9 mouse cellular contexts compared by ENCODE assay signal in genomic region chr13:113293707-113294432, GRCm38 (mm10). TPM values are rescaled to one million over a fixed set of nuclear protein-coding genes. Genes with fewer than 3 reads are reported as not detected.
DNase-seq lines count a peak whose midpoint lies in the region; ATAC-seq lines count a peak whose summit lies in the region.
"Had no signal": no experiment of that assay in that cellular context is flagged by ENCODE, and none has a peak within 500 bp of the region (broad histone marks: within the 10 kb centered on the region; RNA-seq: fewer than 3 reads in every experiment).

No protein-coding gene starts in this region.

- WGBS in heart, embryonic 11.5 days (ENCODE audit: insufficient replicate concordance): 58% methylated on average over 11 of the region's 11 CpGs
- 65% methylated on average over 11 of the region's 11 CpGs for WGBS in hindbrain, embryonic 15.5 days
- WGBS in midbrain, embryonic 12.5 days: 62% methylated on average over 11 of the region's 11 CpGs

- peak overlapping the region; percentile 72 for H3K4me3 ChIP-seq in heart, embryonic 11.5 days (ENCODE audit: low read depth, low read length)
- H3K4me3 ChIP-seq in brown adipose tissue, adult 24 weeks (ENCODE audit: insufficient read depth, low read depth, low read length): peak overlapping the region; percentile 53; the same call in 1 of the 2 replicates
- H3K4me3 ChIP-seq in hindbrain, embryonic 15.5 days: peak overlapping the region; percentile 56
- H3K4me3 ChIP-seq in midbrain, embryonic 12.5 days: peak overlapping the region; percentile 66

- no peak for DNase-seq in heart, postnatal 36 days
- no peak for DNase-seq in cerebellum, adult 11 months
- no peak for DNase-seq in adrenal gland, postnatal 36 days

- H3K4me2 ChIP-seq in heart, embryonic 11.5 days: peak overlapping the region; percentile 89
- H3K4me2 ChIP-seq in hindbrain, embryonic 15.5 days: peak overlapping the region; percentile 93
- H3K4me2 ChIP-seq in midbrain, embryonic 12.5 days (replicated peaks): peak overlapping the region; percentile 98

- H3K27me3 ChIP-seq in heart, embryonic 11.5 days (ENCODE audit: control insufficient read depth, insufficient read depth, low read length): peaks cover 10% of the 10 kb centered on the region; the same call in 1 of the 2 replicates
- H3K27me3 ChIP-seq in hindbrain, embryonic 15.5 days: peaks cover 20% of the 10 kb centered on the region
- H3K27me3 ChIP-seq in midbrain, embryonic 12.5 days: peaks cover 38% of the 10 kb centered on the region

- intact Hi-C loops in heart, postnatal 36 days (cut with DNase I): no loop called here

- H3K9me3 ChIP-seq in heart, embryonic 11.5 days (replicated peaks; ENCODE audit: control insufficient read depth, low read length): no peaks in the 10 kb centered on the region
- H3K9me3 ChIP-seq in hindbrain, embryonic 15.5 days: no peaks in the 10 kb centered on the region
- no peaks in the 10 kb centered on the region for H3K9me3 ChIP-seq in midbrain, embryonic 12.5 days

- no peak for ATAC-seq in heart, embryonic 11.5 days (replicated peaks; ENCODE audit: insufficient number of reproducible peaks, low FRiP score, low TSS enrichment)
- no peak for ATAC-seq in hindbrain, embryonic 15.5 days (ENCODE audit: low FRiP score, low read depth)
- no peak for ATAC-seq in midbrain, embryonic 12.5 days (ENCODE audit: low FRiP score, low read depth)
- ATAC-seq in monocyte, adult 5-6 weeks (replicated peaks; ENCODE audit: insufficient number of reproducible peaks, low FRiP score, low TSS enrichment, poor library complexity, severe bottlenecking): no peak

- H3K9ac ChIP-seq in heart, embryonic 11.5 days (ENCODE audit: low read depth, low read length): peak overlapping the region; percentile 91
- no peak overlapping the region; the same call in 1 of the 2 replicates for H3K9ac ChIP-seq in hindbrain, embryonic 15.5 days
- H3K9ac ChIP-seq in midbrain, embryonic 12.5 days (replicated peaks): no peak overlapping the region

- no peak overlapping the region for H3K27ac ChIP-seq in heart, embryonic 11.5 days (ENCODE audit: low read depth, low read length)
- no peak overlapping the region for H3K27ac ChIP-seq in brown adipose tissue, adult 24 weeks (replicated peaks; ENCODE audit: low read depth, low read length)
- H3K27ac ChIP-seq in hindbrain, embryonic 15.5 days (replicated peaks): no peak overlapping the region
- no peak overlapping the region for H3K27ac ChIP-seq in midbrain, embryonic 12.5 days (replicated peaks)

- no peaks in the 10 kb centered on the region; the same call in 1 of the 2 replicates for H3K4me1 ChIP-seq in heart, embryonic 11.5 days (ENCODE audit: control insufficient read depth, insufficient read depth, low read length)
- H3K4me1 ChIP-seq in brown adipose tissue, adult 24 weeks (ENCODE audit: control insufficient read depth, insufficient read depth, insufficient read length, low read length): no peaks in the 10 kb centered on the region
- peaks cover 10% of the 10 kb centered on the region; the same call in 1 of the 2 replicates for H3K4me1 ChIP-seq in hindbrain, embryonic 15.5 days (replicated peaks)
- H3K4me1 ChIP-seq in midbrain, embryonic 12.5 days: peaks cover 6% of the 10 kb centered on the region; the same call in 1 of the 2 replicates
- H3K4me1 ChIP-seq: megakaryocyte, embryonic 14.5 days had no signal

- no peaks in the 10 kb centered on the region for H3K36me3 ChIP-seq in heart, embryonic 11.5 days (ENCODE audit: control insufficient read depth, insufficient read depth, low read length)
- H3K36me3 ChIP-seq in hindbrain, embryonic 15.5 days: no peaks in the 10 kb centered on the region
- no peaks in the 10 kb centered on the region for H3K36me3 ChIP-seq in midbrain, embryonic 12.5 days

RNA-seq across cellular contexts. Expression of gene BC067074, which starts 0.9 kb away (rescaled TPM):
- 3.0 and 3.1 TPM in 2 replicates for polyA plus RNA-seq in heart, embryonic 11.5 days (2014; fragmentation: Nextera tagmentation; extraction: Ambion mirVana)
- 1 to 10 TPM; 1.7 to 2.4 TPM for total RNA-seq in heart, postnatal 36 days (2021)
- polyA plus RNA-seq in brown adipose tissue, adult 24 weeks (2012; ENCODE audit: insufficient read depth, insufficient read length, missing spikeins): 2.0 and 5.1 TPM in 2 replicates
- 1.1 TPM in 2 replicates for polyA plus RNA-seq in hindbrain, embryonic 15.5 days (2015; fragmentation: Nextera tagmentation; extraction: Ambion mirVana)
- polyA plus RNA-seq in midbrain, embryonic 12.5 days (2016; fragmentation: Nextera tagmentation; extraction: Ambion mirVana): 1.8 and 2.0 TPM in 2 replicates
- not detected in 3 replicates for total RNA-seq in monocyte, adult 5-6 weeks (2017)
- total RNA-seq in adrenal gland, postnatal 36 days (2021): 1 to 10 TPM in 1 of 2 experiments, under 1 TPM in 1; 0.73 to 1.3 TPM
